Mouse (Mus musculus) brain, embryonic 14.5 days (tissue): ENCODE results near the gene Atxn7l1.

ENCODE experiments used
- CTCF ChIP-seq: fragments of 200-500 bp; IDR thresholded peaks from 2 replicates; pipeline ENCODE4 v1.5.1; 2012; ENCODE audit warnings: inconsistent platforms, mild to moderate bottlenecking, moderate library complexity, borderline replicate concordance; ENCODE audit not compliant: insufficient read depth, insufficient read length; ENCODE audit errors: extremely low read depth
- POLR2A ChIP-seq: fragments of 200-500 bp; IDR thresholded peaks from 2 replicates; pipeline ENCODE4 v1.6.1; 2012; ENCODE audit warnings: mild to moderate bottlenecking, inconsistent platforms, borderline replicate concordance; ENCODE audit not compliant: poor library complexity, insufficient read depth, insufficient read length, severe bottlenecking; ENCODE audit errors: extremely low read depth

DNA sequence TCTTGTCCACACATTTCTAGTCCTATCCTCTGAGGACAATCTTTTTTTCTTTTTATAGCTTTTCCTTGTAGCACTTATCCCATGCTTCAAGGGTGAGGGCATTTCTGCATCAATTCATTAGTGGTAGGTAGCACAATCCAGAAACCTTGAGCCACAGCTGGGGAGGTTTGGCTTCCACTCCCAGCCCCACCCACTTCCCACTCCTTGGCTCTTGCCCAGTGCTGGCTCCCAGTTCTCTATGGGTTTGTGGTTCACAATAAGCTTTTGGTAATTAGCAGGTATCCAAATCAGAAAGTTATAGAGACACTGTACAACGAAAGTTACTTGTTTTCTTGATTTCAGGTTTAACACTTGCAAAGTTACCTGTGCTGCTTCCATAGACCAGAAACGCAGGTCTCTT lies 38.8 kb downstream of the Atxn7l1 start:
- TF ChIP-seq POLR2A: no peak
- TF ChIP-seq CTCF: no peak
